Mouse (Mus musculus): ENCODE data around the gene Olfr791. TPM values are rescaled to one million over a fixed set of nuclear protein-coding genes. Genes with fewer than 3 reads are reported as not detected.

Olfr791 gene
- polyA plus RNA-seq, 1 experiment from 2014 or later, result not detected

Other genes with a start within 250 kb of the Olfr791 start
- not detected in 2 replicates for gene Olfr780, start 203.7 kb upstream of the Olfr791 start, polyA plus RNA-seq (2015; fragmentation: Nextera tagmentation; extraction: Ambion mirVana)
- gene Olfr781, start 192.9 kb upstream of the Olfr791 start, polyA plus RNA-seq (2015; fragmentation: Nextera tagmentation; extraction: Ambion mirVana), result not detected in 2 replicates
- not detected in 2 replicates for gene Olfr782, start 172.9 kb upstream of the Olfr791 start, polyA plus RNA-seq (2015; fragmentation: Nextera tagmentation; extraction: Ambion mirVana)
- gene Olfr784, start 137.7 kb upstream of the Olfr791 start, polyA plus RNA-seq (2015; fragmentation: Nextera tagmentation; extraction: Ambion mirVana), result 0.04 and 0.09 TPM in 2 replicates
- not detected in 2 replicates for gene Olfr785, start 116.4 kb upstream of the Olfr791 start, polyA plus RNA-seq (2015; fragmentation: Nextera tagmentation; extraction: Ambion mirVana)
- gene Olfr786, start 94.5 kb upstream of the Olfr791 start, polyA plus RNA-seq (2015; fragmentation: Nextera tagmentation; extraction: Ambion mirVana), result not detected in 2 replicates
- gene Olfr787, start 59.9 kb upstream of the Olfr791 start, polyA plus RNA-seq (2015; fragmentation: Nextera tagmentation; extraction: Ambion mirVana), result not detected in 2 replicates
- gene Olfr788, start 50.8 kb upstream of the Olfr791 start, polyA plus RNA-seq (2015; fragmentation: Nextera tagmentation; extraction: Ambion mirVana), result not detected in 2 replicates
- gene Olfr789, start 37.0 kb upstream of the Olfr791 start, polyA plus RNA-seq (2015; fragmentation: Nextera tagmentation; extraction: Ambion mirVana), result not detected in 2 replicates
- gene Olfr790, start 23.3 kb upstream of the Olfr791 start, polyA plus RNA-seq (2015; fragmentation: Nextera tagmentation; extraction: Ambion mirVana), result not detected in 2 replicates
- gene Olfr792, start 17.4 kb downstream of the Olfr791 start, polyA plus RNA-seq (2015; fragmentation: Nextera tagmentation; extraction: Ambion mirVana), result not detected in 2 replicates
- gene Olfr794, start 45.9 kb downstream of the Olfr791 start, polyA plus RNA-seq (2015; fragmentation: Nextera tagmentation; extraction: Ambion mirVana), result not detected in 2 replicates
- not detected in 2 replicates for gene Olfr796, start 90.8 kb downstream of the Olfr791 start, polyA plus RNA-seq (2015; fragmentation: Nextera tagmentation; extraction: Ambion mirVana)
- gene Olfr798, start 106.1 kb downstream of the Olfr791 start, polyA plus RNA-seq (2015; fragmentation: Nextera tagmentation; extraction: Ambion mirVana), result not detected in 2 replicates
- not detected in 2 replicates for gene Olfr799, start 115.7 kb downstream of the Olfr791 start, polyA plus RNA-seq (2015; fragmentation: Nextera tagmentation; extraction: Ambion mirVana)
- not detected in 2 replicates for gene Olfr800, start 135.9 kb downstream of the Olfr791 start, polyA plus RNA-seq (2015; fragmentation: Nextera tagmentation; extraction: Ambion mirVana)
- gene Olfr801, start 152.1 kb downstream of the Olfr791 start, polyA plus RNA-seq (2015; fragmentation: Nextera tagmentation; extraction: Ambion mirVana), result not detected in 2 replicates
- gene Olfr802, start 166.4 kb downstream of the Olfr791 start, polyA plus RNA-seq (2015; fragmentation: Nextera tagmentation; extraction: Ambion mirVana), result not detected in 2 replicates
- gene Olfr803, start 172.5 kb downstream of the Olfr791 start, polyA plus RNA-seq (2015; fragmentation: Nextera tagmentation; extraction: Ambion mirVana), result not detected in 2 replicates
- gene Olfr804, start 181.4 kb downstream of the Olfr791 start, polyA plus RNA-seq (2015; fragmentation: Nextera tagmentation; extraction: Ambion mirVana), result not detected in 2 replicates
- not detected in 2 replicates for gene Olfr805, start 207.6 kb downstream of the Olfr791 start, polyA plus RNA-seq (2015; fragmentation: Nextera tagmentation; extraction: Ambion mirVana)
- not detected in 2 replicates for gene Olfr806, start 220.1 kb downstream of the Olfr791 start, polyA plus RNA-seq (2015; fragmentation: Nextera tagmentation; extraction: Ambion mirVana)
- gene Olfr807, start 236.0 kb downstream of the Olfr791 start, polyA plus RNA-seq (2015; fragmentation: Nextera tagmentation; extraction: Ambion mirVana), result not detected in 2 replicates
- not detected in 2 replicates for gene Olfr808, start 243.7 kb downstream of the Olfr791 start, polyA plus RNA-seq (2015; fragmentation: Nextera tagmentation; extraction: Ambion mirVana)

Measured in heart, embryonic 15.5 days (tissue).